Mouse (Mus musculus) intestine, embryonic 15.5 days (tissue): ENCODE data around the gene Mad2l1bp. TPM values are rescaled to one million over a fixed set of nuclear protein-coding genes. Genes with fewer than 3 reads are reported as not detected.
A peak's percentile ranks its signal among the peaks of the same experiment; 100 is the strongest.

Source experiments
- ATAC-seq: fragments of 200-750 bp; cut with Nextera tagmentation; 2 replicates; pipeline ENCODE4 v1.8.0; 2017; ENCODE audit warnings: moderate TSS enrichment, moderate library complexity
- H3K27ac ChIP-seq: fragments of 300-500 bp; sonication (generic); 2 replicates; pipeline ENCODE4 v1.5.1; 2015; ENCODE audit warnings: mild to moderate bottlenecking, inconsistent platforms
- H3K27me3 ChIP-seq: fragments of 300-500 bp; sonication (generic); replicated peaks from 2 replicates; pipeline ENCODE4 v1.6.1; 2015; ENCODE audit warnings: inconsistent platforms
- H3K36me3 ChIP-seq: fragments of 300-500 bp; sonication (generic); 2 replicates; pipeline ENCODE4 v1.6.1; 2015; ENCODE audit warnings: inconsistent platforms
- H3K4me1 ChIP-seq: fragments of 300-500 bp; sonication (generic); replicated peaks from 2 replicates; pipeline ENCODE4 v1.6.1; 2015; ENCODE audit warnings: inconsistent platforms
- H3K4me2 ChIP-seq: fragments of 300-500 bp; sonication (generic); replicated peaks from 2 replicates; pipeline ENCODE4 v1.6.1; 2015; ENCODE audit warnings: mild to moderate bottlenecking, inconsistent platforms
- H3K4me3 ChIP-seq: fragments of 300-500 bp; sonication (generic); replicated peaks from 2 replicates; pipeline ENCODE4 v1.5.1; 2015; ENCODE audit warnings: inconsistent platforms
- H3K9ac ChIP-seq: fragments of 300-500 bp; sonication (generic); 2 replicates; pipeline ENCODE4 v1.6.1; 2015; ENCODE audit warnings: inconsistent platforms
- H3K9me3 ChIP-seq: fragments of 300-500 bp; sonication (generic); 2 replicates; pipeline ENCODE4 v1.6.1; 2016; ENCODE audit warnings: inconsistent platforms
- WGBS: fragments of 180-500 bp; shearing (Covaris S2); methylation state at CpG from one replicate; pipeline ENCODE4 v1.1.7; 2015; 5-methylcytosine and 5-hydroxymethylcytosine counted together
- polyA plus RNA-seq: library from polyadenylated mRNA; unstranded; fragments of >200 nt; fragmentation: Nextera tagmentation; extraction: Ambion mirVana; gene quantifications from 2 replicates; pipeline ENCODE4 v1.2.1, GENCODE M21; 2015

The Mad2l1bp gene
- polyA plus RNA-seq, 1 experiment from 2014 or later, result 33.8 TPM

- Histone ChIP-seq H3K36me3 (peaks cover 32% of the 10 kb centered on the region), H3K4me3 (no peak overlapping the region), H3K4me2 (no peak overlapping the region), H3K9ac (no peak overlapping the region), H3K9me3 (no peaks in the 10 kb centered on the region), H3K27me3 (no peaks in the 10 kb centered on the region), H3K4me1 (0 out of 2 replicates have a peak, but pooled peaks cover 8% of the 10 kb centered on the region), H3K27ac (no peak overlapping the region)
- 90% methylated on average over 10 of the region's 10 CpGs for WGBS
- no peak for ATAC-seq
Observed at GRCm38 (mm10) chr17:46119641-46120040, 33.7 kb downstream of the Mad2l1bp start.

- WGBS, result 69% methylated on average over 4 of the region's 4 CpGs
Observed at GRCm38 (mm10) chr17:46118423-46118850, 34.9 kb downstream of the Mad2l1bp start.

GRCm38 (mm10) chr17:46117623-46118422 is 35.5 kb downstream of the Mad2l1bp start:
- no peak overlapping the region for H3K9ac ChIP-seq
- ATAC-seq, result no peak
- H3K9me3 ChIP-seq, result no peaks in the 10 kb centered on the region
- H3K4me2 ChIP-seq, result no peak overlapping the region
- 0 out of 2 replicates have a peak, but pooled peaks cover 8% of the 10 kb centered on the region for H3K4me1 ChIP-seq
- H3K36me3 ChIP-seq, result peaks cover 20% of the 10 kb centered on the region; the same call in 1 of the 2 replicates
- no peak overlapping the region for H3K27ac ChIP-seq
- no peak overlapping the region for H3K4me3 ChIP-seq
- no peaks in the 10 kb centered on the region for H3K27me3 ChIP-seq
- 76% methylated on average over 13 of the region's 13 CpGs for WGBS

More at GRCm38 (mm10) chr17:46118423-46118850, 34.9 kb downstream of the Mad2l1bp start:
- H3K9ac ChIP-seq, result no peak overlapping the region
- H3K4me1 ChIP-seq, result 0 out of 2 replicates have a peak, but pooled peaks cover 8% of the 10 kb centered on the region
- no peaks in the 10 kb centered on the region for H3K27me3 ChIP-seq
- no peaks in the 10 kb centered on the region for H3K9me3 ChIP-seq
- H3K36me3 ChIP-seq, result peaks cover 26% of the 10 kb centered on the region
- H3K4me2 ChIP-seq, result no peak overlapping the region
- H3K4me3 ChIP-seq, result no peak overlapping the region
- ATAC-seq, result no peak
- H3K27ac ChIP-seq, result no peak overlapping the region

GRCm38 (mm10) chr17:46116881-46117280 is 36.5 kb downstream of the Mad2l1bp start:
- Histone ChIP-seq H3K27ac (no peak overlapping the region), H3K36me3 (peaks cover 14% of the 10 kb centered on the region; the same call in 1 of the 2 replicates), H3K9ac (no peak overlapping the region), H3K4me3 (no peak overlapping the region), H3K4me2 (no peak overlapping the region), H3K4me1 (0 out of 2 replicates have a peak, but pooled peaks cover 8% of the 10 kb centered on the region), H3K9me3 (no peaks in the 10 kb centered on the region), H3K27me3 (no peaks in the 10 kb centered on the region)
- ATAC-seq, result no peak
- WGBS, result 85% methylated on average over 3 of the region's 3 CpGs

- Histone ChIP-seq H3K4me3 (no peak overlapping the region), H3K9me3 (no peaks in the 10 kb centered on the region), H3K36me3 (peaks cover 14% of the 10 kb centered on the region; the same call in 1 of the 2 replicates), H3K4me1 (peaks cover 13% of the 10 kb centered on the region; the same call in 1 of the 2 replicates), H3K9ac (no peak overlapping the region), H3K27me3 (no peaks in the 10 kb centered on the region), H3K4me2 (no peak overlapping the region), H3K27ac (no peak overlapping the region)
- 68% methylated on average over 11 of the region's 11 CpGs for WGBS
- no peak for ATAC-seq
Observed at GRCm38 (mm10) chr17:46116138-46116537, 37.2 kb downstream of the Mad2l1bp start.

GRCm38 (mm10) chr17:46115489-46115888 is 37.9 kb downstream of the Mad2l1bp start:
- Histone ChIP-seq H3K27ac (no peak overlapping the region), H3K4me2 (no peak overlapping the region), H3K27me3 (no peaks in the 10 kb centered on the region), H3K9me3 (no peaks in the 10 kb centered on the region), H3K4me1 (peaks cover 13% of the 10 kb centered on the region; the same call in 1 of the 2 replicates), H3K4me3 (no peak overlapping the region), H3K9ac (no peak overlapping the region), H3K36me3 (peaks cover 14% of the 10 kb centered on the region; the same call in 1 of the 2 replicates)
- no peak for ATAC-seq
- WGBS, result 32% methylated on average over 2 of the region's 2 CpGs

- peaks cover 10% of the 10 kb centered on the region for H3K4me1 ChIP-seq
- H3K4me2 ChIP-seq, result peak within 1 kb of the TSS; percentile 84
- no peaks in the 10 kb centered on the region for H3K9me3 ChIP-seq
- peak within 1 kb of the TSS; percentile 80 for H3K9ac ChIP-seq
- 6% methylated on average over 38 of the region's 38 CpGs for WGBS
- 0 out of 2 replicates have a peak, but pooled peaks cover 6% of the 10 kb centered on the region for H3K27me3 ChIP-seq
- H3K27ac ChIP-seq, result 0 out of 2 replicates have a peak within 1 kb of the TSS, but pooled peaks have one; percentile 48
- peak within 1 kb of the TSS; percentile 84 for H3K4me3 ChIP-seq
- no peaks in the 10 kb centered on the region for H3K36me3 ChIP-seq
- ATAC-seq, result peak; percentile 97
Observed at GRCm38 (mm10) chr17:46110402-46111289, 42.7 kb downstream of the Mad2l1bp start, which contains the start of gene Mrps18a. TSS of gene Mrps18a (plus strand) at chr17:46110986.

GRCm38 (mm10) chr17:46108286-46108685 is 45.1 kb downstream of the Mad2l1bp start:
- WGBS, result 81% methylated on average over 4 of the region's 4 CpGs
- no peaks in the 10 kb centered on the region for H3K9me3 ChIP-seq
- H3K36me3 ChIP-seq, result no peaks in the 10 kb centered on the region
- no peak overlapping the region for H3K4me3 ChIP-seq
- peaks cover 11% of the 10 kb centered on the region for H3K4me1 ChIP-seq
- no peak overlapping the region for H3K27ac ChIP-seq
- H3K4me2 ChIP-seq, result no peak overlapping the region
- ATAC-seq, result no peak
- H3K27me3 ChIP-seq, result 0 out of 2 replicates have a peak, but pooled peaks cover 6% of the 10 kb centered on the region
- no peak overlapping the region for H3K9ac ChIP-seq

- Histone ChIP-seq H3K4me3 (no peak overlapping the region), H3K9ac (no peak overlapping the region), H3K4me2 (no peak overlapping the region; the same call in 1 of the 2 replicates), H3K36me3 (no peaks in the 10 kb centered on the region), H3K4me1 (peaks cover 6% of the 10 kb centered on the region), H3K27ac (peak overlapping the region; percentile 46), H3K27me3 (0 out of 2 replicates have a peak, but pooled peaks cover 4% of the 10 kb centered on the region), H3K9me3 (no peaks in the 10 kb centered on the region)
- peak; percentile 73 for ATAC-seq
- WGBS, result 32% methylated on average over 12 of the region's 12 CpGs
Observed at GRCm38 (mm10) chr17:46104487-46104886, 48.9 kb downstream of the Mad2l1bp start.

GRCm38 (mm10) chr17:46102608-46103159 is 50.7 kb downstream of the Mad2l1bp start:
- 70% methylated on average over 8 of the region's 8 CpGs for WGBS
- H3K9me3 ChIP-seq, result no peaks in the 10 kb centered on the region
- ATAC-seq, result no peak
- H3K4me2 ChIP-seq, result no peak overlapping the region
- no peaks in the 10 kb centered on the region for H3K27me3 ChIP-seq
- no peaks in the 10 kb centered on the region for H3K36me3 ChIP-seq
- H3K4me3 ChIP-seq, result no peak overlapping the region
- H3K9ac ChIP-seq, result no peak overlapping the region
- H3K4me1 ChIP-seq, result peaks cover 14% of the 10 kb centered on the region
- 0 out of 2 replicates have a peak overlapping the region, but pooled peaks have one; percentile 6 for H3K27ac ChIP-seq

GRCm38 (mm10) chr17:46101906-46102305 is 51.4 kb downstream of the Mad2l1bp start:
- H3K36me3 ChIP-seq, result no peaks in the 10 kb centered on the region
- H3K27ac ChIP-seq, result no peak overlapping the region
- WGBS, result 61% methylated on average over 9 of the region's 9 CpGs
- no peak overlapping the region for H3K4me2 ChIP-seq
- H3K9me3 ChIP-seq, result no peaks in the 10 kb centered on the region
- H3K4me3 ChIP-seq, result no peak overlapping the region
- H3K9ac ChIP-seq, result no peak overlapping the region
- no peaks in the 10 kb centered on the region for H3K27me3 ChIP-seq
- peaks cover 14% of the 10 kb centered on the region for H3K4me1 ChIP-seq
- no peak for ATAC-seq
